28 mouse cellular contexts compared by ENCODE assay signal in the genomic region with DNA sequence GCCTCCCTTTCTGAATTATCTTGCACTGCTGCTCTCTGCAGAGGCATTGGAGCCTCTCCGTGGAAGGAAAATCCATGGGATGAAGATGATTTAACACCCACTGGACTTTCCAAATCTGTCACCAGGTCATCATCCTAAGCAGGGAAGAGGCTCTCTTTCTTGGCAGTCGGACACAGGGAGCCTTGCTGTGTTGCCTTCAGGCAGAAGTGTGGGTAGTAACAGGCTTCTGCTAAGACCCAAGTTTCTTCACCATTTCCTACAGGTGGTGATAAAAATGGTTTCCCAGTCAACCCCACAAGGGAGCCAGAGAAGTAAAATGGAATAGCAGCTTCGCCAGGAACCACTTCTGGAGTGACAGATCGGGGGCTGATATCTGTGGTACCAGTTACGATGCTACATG. TPM values are rescaled to one million over a fixed set of nuclear protein-coding genes. Genes with fewer than 3 reads are reported as not detected.
"Had no signal": no experiment of that assay in that cellular context is flagged by ENCODE, and none has a peak within 500 bp of the region (broad histone marks: within the 10 kb centered on the region; RNA-seq: fewer than 3 reads in every experiment).

No protein-coding gene starts in this region.

- DNase-seq: heart, postnatal 10 days; heart, postnatal 14 days; heart, postnatal 36 days; heart, postnatal 4 days; kidney, adult 11 months; kidney, adult 18-20 months; kidney, adult 2 months; kidney, adult 8-10 months; kidney, adult 9 months; kidney, postnatal 10 days; kidney, postnatal 14 days; kidney, postnatal 25 days; kidney, postnatal 36 days; kidney, postnatal 4 days; layer of hippocampus, adult 9-11 months; layer of hippocampus, postnatal 36 days had no signal

- H3K4me3 ChIP-seq: heart, embryonic 12.5 days; heart, embryonic 13.5 days; heart, embryonic 15.5 days; hindbrain, embryonic 10.5 days; hindbrain, embryonic 12.5 days; hindbrain, embryonic 13.5 days; hindbrain, embryonic 15.5 days; intestine, embryonic 15.5 days; kidney, embryonic 15.5 days; layer of hippocampus, adult 2 months; left cerebral cortex, adult 2 months had no signal

- H3K4me1 ChIP-seq: heart, embryonic 12.5 days; heart, embryonic 13.5 days; heart, embryonic 15.5 days; hindbrain, embryonic 10.5 days; hindbrain, embryonic 12.5 days; hindbrain, embryonic 13.5 days; hindbrain, embryonic 15.5 days; intestine, embryonic 15.5 days; kidney, embryonic 15.5 days had no signal

RNA-seq across cellular contexts. Expression of a gene that starts 13.5 kb away (rescaled TPM):
- polyA plus RNA-seq: inflammation-experienced regulatory T-cells, adult 6 months had no signal
